ENCODE assay signal across 9 mouse cellular contexts in genomic region chr11:97644834-97645233, GRCm38 (mm10). TPM values are rescaled to one million over a fixed set of nuclear protein-coding genes. Genes with fewer than 3 reads are reported as not detected.
A peak's percentile ranks its signal among the peaks of the same experiment; 100 is the strongest.
DNase-seq lines count a peak whose midpoint lies in the region; ATAC-seq and TF ChIP-seq lines count a peak whose summit lies in the region.
"Had no signal": no experiment of that assay in that cellular context is flagged by ENCODE, and none has a peak within 500 bp of the region (broad histone marks: within the 10 kb centered on the region; RNA-seq: fewer than 3 reads in every experiment).

No protein-coding gene starts in this region.

- peak; percentile 94 for TF ChIP-seq RAD21 in CH12.LX (IDR thresholded peaks at IDR 0.05; ENCODE audit: low read depth, low read length)

- no peaks in the 10 kb centered on the region for H3K9me3 ChIP-seq in kidney, embryonic 16.5 days (ENCODE audit: low read length)
- peaks cover 5% of the 10 kb centered on the region for H3K9me3 ChIP-seq in CH12.LX (replicated peaks; ENCODE audit: low read length)
- no peaks in the 10 kb centered on the region for H3K9me3 ChIP-seq in embryonic facial prominence, embryonic 11.5 days (replicated peaks; ENCODE audit: control insufficient read depth, low read length)
- H3K9me3 ChIP-seq in limb, embryonic 10.5 days (replicated peaks), result no peaks in the 10 kb centered on the region
- H3K9me3 ChIP-seq: limb, embryonic 15.5 days had no signal

- no peaks in the 10 kb centered on the region for H3K27me3 ChIP-seq in kidney, adult 2 months (replicated peaks; ENCODE audit: control insufficient read depth, insufficient read depth, low read length)
- H3K27me3 ChIP-seq in kidney, embryonic 16.5 days (ENCODE audit: insufficient read depth, low read length), result no peaks in the 10 kb centered on the region
- H3K27me3 ChIP-seq in CH12.LX (replicated peaks), result no peaks in the 10 kb centered on the region
- H3K27me3 ChIP-seq in embryonic facial prominence, embryonic 11.5 days (ENCODE audit: control insufficient read depth, insufficient read depth, low read length), result no peaks in the 10 kb centered on the region
- H3K27me3 ChIP-seq in limb, embryonic 10.5 days (ENCODE audit: low read depth, poor library complexity, severe bottlenecking), result no peaks in the 10 kb centered on the region
- H3K27me3 ChIP-seq: limb, embryonic 15.5 days had no signal

- TF ChIP-seq POLR2A in kidney, adult 2 months (IDR thresholded peaks at IDR 0.05; ENCODE audit: low read depth, low read length), result no peak
- no peak for TF ChIP-seq POLR2A in CH12.LX (IDR thresholded peaks at IDR 0.05; ENCODE audit: low read depth, low read length)

- no peaks in the 10 kb centered on the region for H3K36me3 ChIP-seq in kidney, adult 2 months (ENCODE audit: control insufficient read depth, insufficient read depth, low read length)
- no peaks in the 10 kb centered on the region for H3K36me3 ChIP-seq in kidney, embryonic 16.5 days (ENCODE audit: insufficient read depth, low read length)
- H3K36me3 ChIP-seq in CH12.LX (replicated peaks in 1 of 2; ENCODE audit: control insufficient read depth in 1 of 2, insufficient read depth in 1 of 2, low read length in 1 of 2), result no peaks in the 10 kb centered on the region
- no peaks in the 10 kb centered on the region for H3K36me3 ChIP-seq in embryonic facial prominence, embryonic 11.5 days (replicated peaks; ENCODE audit: control insufficient read depth, insufficient read depth, low read depth, low read length)
- H3K36me3 ChIP-seq in limb, embryonic 10.5 days, result no peaks in the 10 kb centered on the region
- H3K36me3 ChIP-seq: limb, embryonic 15.5 days had no signal

- H3K4me2 ChIP-seq in kidney, embryonic 16.5 days (replicated peaks; ENCODE audit: low read depth, low read length), result no peak overlapping the region
- no peak overlapping the region for H3K4me2 ChIP-seq in CH12.LX (ENCODE audit: insufficient read depth, low read depth, poor library complexity, severe bottlenecking)
- H3K4me2 ChIP-seq in embryonic facial prominence, embryonic 11.5 days (ENCODE audit: low read depth, low read length), result no peak overlapping the region
- H3K4me2 ChIP-seq: limb, embryonic 15.5 days had no signal

- DNase-seq in kidney, adult 2 months, result peak; percentile 85
- DNase-seq in CH12.LX (ENCODE audit: extremely low read depth), result peak; percentile 79
- peak; percentile 80 for DNase-seq in adrenal gland, adult 2 months
- DNase-seq in embryonic facial prominence, embryonic 11.5 days (ENCODE audit: low spot score), result peak; percentile 78
- peak; percentile 78 for DNase-seq in limb, embryonic 10.5 days (ENCODE audit: low spot score)
- DNase-seq in retina, postnatal 1 day, result peak; percentile 83
- DNase-seq in Muller cell, postnatal 12 days (ENCODE audit: inconsistent ontology term), result no peak

- WGBS in kidney, adult 2 months, result 3% methylated on average over 6 of the region's 6 CpGs
- 7% methylated on average over 6 of the region's 6 CpGs for WGBS in kidney, embryonic 16.5 days
- 2% methylated on average over 6 of the region's 6 CpGs for WGBS in embryonic facial prominence, embryonic 11.5 days
- WGBS in limb, embryonic 10.5 days, result 6% methylated on average over 6 of the region's 6 CpGs

- no peak overlapping the region for H3K4me3 ChIP-seq in kidney, adult 2 months (ENCODE audit: insufficient read depth, low read depth, low read length)
- no peak overlapping the region for H3K4me3 ChIP-seq in kidney, embryonic 16.5 days (ENCODE audit: low read length)
- H3K4me3 ChIP-seq in CH12.LX (replicated peaks in 1 of 3; ENCODE audit: low read depth in 2 of 3, low read length in 2 of 3, poor library complexity in 1 of 3), result no peak overlapping the region
- no peak overlapping the region for H3K4me3 ChIP-seq in embryonic facial prominence, embryonic 11.5 days (ENCODE audit: low read depth, low read length)
- no peak overlapping the region for H3K4me3 ChIP-seq in limb, embryonic 10.5 days
- H3K4me3 ChIP-seq: limb, embryonic 15.5 days had no signal

- ATAC-seq in kidney, embryonic 16.5 days (ENCODE audit: low FRiP score, low TSS enrichment), result no peak
- ATAC-seq in embryonic facial prominence, embryonic 11.5 days (replicated peaks; ENCODE audit: insufficient number of reproducible peaks, low FRiP score, low TSS enrichment, low read depth), result no peak

- no peak for TF ChIP-seq EP300 in CH12.LX (IDR thresholded peaks at IDR 0.05; ENCODE audit: low read length)

- no peaks in the 10 kb centered on the region for H3K4me1 ChIP-seq in kidney, adult 2 months (ENCODE audit: control insufficient read depth, insufficient read depth, low read length)
- no peaks in the 10 kb centered on the region for H3K4me1 ChIP-seq in kidney, embryonic 16.5 days (ENCODE audit: insufficient read depth, low read length)
- H3K4me1 ChIP-seq in CH12.LX (ENCODE audit: control insufficient read depth in 1 of 2, insufficient read depth in 2 of 2), result peaks cover 19 to 21% of the 10 kb centered on the region in 2 experiments
- H3K4me1 ChIP-seq in embryonic facial prominence, embryonic 11.5 days (ENCODE audit: control insufficient read depth, insufficient read depth, low read length), result no peaks in the 10 kb centered on the region
- H3K4me1 ChIP-seq in limb, embryonic 10.5 days, result no peaks in the 10 kb centered on the region; the same call in 1 of the 2 replicates
- H3K4me1 ChIP-seq: limb, embryonic 15.5 days had no signal

- no peak overlapping the region for H3K9ac ChIP-seq in kidney, embryonic 16.5 days (replicated peaks; ENCODE audit: low read length)
- no peak overlapping the region for H3K9ac ChIP-seq in CH12.LX (ENCODE audit: insufficient read depth, low read depth)
- H3K9ac ChIP-seq in embryonic facial prominence, embryonic 11.5 days (replicated peaks; ENCODE audit: low read length), result no peak overlapping the region
- H3K9ac ChIP-seq: limb, embryonic 15.5 days had no signal

- H3K27ac ChIP-seq in kidney, adult 2 months (ENCODE audit: insufficient read depth, low read depth, low read length), result no peak overlapping the region
- H3K27ac ChIP-seq in kidney, embryonic 16.5 days (ENCODE audit: low read length), result no peak overlapping the region
- H3K27ac ChIP-seq in CH12.LX (ENCODE audit: insufficient read depth, low read depth), result no peak overlapping the region
- no peak overlapping the region for H3K27ac ChIP-seq in embryonic facial prominence, embryonic 11.5 days (replicated peaks; ENCODE audit: low read depth, low read length)
- H3K27ac ChIP-seq in limb, embryonic 10.5 days, result no peak overlapping the region
- H3K27ac ChIP-seq: limb, embryonic 15.5 days had no signal

- in situ Hi-C loops in CH12.LX (cut with MboI; ENCODE audit: low pct_ligation_motif_present, low pct_unique_long_range_greater_than_20kb, low sequenced_read_pairs), result no loop called here

- TF ChIP-seq CTCF in kidney, adult 2 months (conservative IDR thresholded peaks at IDR 0.05; ENCODE audit: insufficient read depth, insufficient read length, low read depth, low read length), result peak; percentile 89
- peak; percentile 73 to 95 for TF ChIP-seq CTCF in CH12.LX (conservative IDR thresholded peaks at IDR 0.05 in 1 of 2, IDR thresholded peaks at IDR 0.05 in 1 of 2; ENCODE audit: low read depth in 2 of 2, low read length in 2 of 2)

- H3K79me2 ChIP-seq in CH12.LX (replicated peaks; ENCODE audit: control insufficient read depth, extremely low read depth, insufficient read depth, poor library complexity, severe bottlenecking), result no peaks in the 10 kb centered on the region

- dilution Hi-C loops in CH12.LX (cut with MboI; ENCODE audit: extremely low pct_ligation_motif_present, extremely low pct_unique_long_range_greater_than_20kb, low sequenced_read_pairs), result no loop called here

RNA-seq across cellular contexts. Expression of gene Epop, which starts 15.3 kb away (rescaled TPM):
- polyA plus RNA-seq in kidney, adult 2 months (2012; rRNA removed), result 0.86 and 1.2 TPM in 2 replicates
- 2.3 and 2.5 TPM in 2 replicates for polyA plus RNA-seq in kidney, embryonic 16.5 days (2015; fragmentation: Nextera tagmentation; extraction: Ambion mirVana)
- 4.2 and 5.0 TPM in 2 replicates for total RNA-seq in CH12.LX (2012; rRNA removed)
- 1.7 and 2.1 TPM in 2 replicates for total RNA-seq in CH12.LX (2014; rRNA removed)
- 8.3 and 8.4 TPM in 2 replicates for polyA plus RNA-seq in CH12.LX (2012; ENCODE audit: insufficient read length, low read depth)
- total RNA-seq in adrenal gland, adult 2 months (2021), result 1 to 10 TPM; 2.0 to 6.8 TPM
- 10.6 and 16.2 TPM in 2 replicates for polyA plus RNA-seq in adrenal gland, adult 2 months (2012; rRNA removed)
- 9.0 and 9.7 TPM in 2 replicates for polyA plus RNA-seq in embryonic facial prominence, embryonic 11.5 days (2014; fragmentation: Nextera tagmentation; extraction: Ambion mirVana)
- polyA plus RNA-seq in limb, embryonic 10.5 days (2016; fragmentation: Nextera tagmentation; extraction: Ambion mirVana), result 16.1 and 23.8 TPM in 2 replicates

RNA-seq across cellular contexts. Expression of gene Mllt6, which starts 18.4 kb away (rescaled TPM):
- 36.6 and 40.4 TPM in 2 replicates for polyA plus RNA-seq in kidney, adult 2 months (2012; rRNA removed)
- polyA plus RNA-seq in kidney, embryonic 16.5 days (2015; fragmentation: Nextera tagmentation; extraction: Ambion mirVana), result 4.1 and 5.5 TPM in 2 replicates
- total RNA-seq in CH12.LX (2012; rRNA removed) (50.7 and 55.6 TPM in 2 replicates), CH12.LX (2014; rRNA removed) (24.3 and 25.3 TPM in 2 replicates)
- 38.3 and 43.0 TPM in 2 replicates for polyA plus RNA-seq in CH12.LX (2012; ENCODE audit: insufficient read length, low read depth)
- 10 to 100 TPM; 30.6 to 51.2 TPM for total RNA-seq in adrenal gland, adult 2 months (2021)
- polyA plus RNA-seq in adrenal gland, adult 2 months (2012; rRNA removed), result 73.0 and 85.8 TPM in 2 replicates
- polyA plus RNA-seq in embryonic facial prominence, embryonic 11.5 days (2014; fragmentation: Nextera tagmentation; extraction: Ambion mirVana), result 3.7 and 3.9 TPM in 2 replicates
- polyA plus RNA-seq in limb, embryonic 10.5 days (2016; fragmentation: Nextera tagmentation; extraction: Ambion mirVana), result 2.5 TPM in 2 replicates

RNA-seq across cellular contexts. Expression of gene Cisd3, which starts 40.8 kb away (rescaled TPM):
- polyA plus RNA-seq in kidney, adult 2 months (2012; rRNA removed), result 139 and 149 TPM in 2 replicates
- polyA plus RNA-seq in kidney, embryonic 16.5 days (2015; fragmentation: Nextera tagmentation; extraction: Ambion mirVana), result 47.3 and 53.1 TPM in 2 replicates
- total RNA-seq in CH12.LX (2012; rRNA removed) (141 and 157 TPM in 2 replicates), CH12.LX (2014; rRNA removed) (63.8 and 66.1 TPM in 2 replicates)
- 169 and 221 TPM in 2 replicates for polyA plus RNA-seq in CH12.LX (2012; ENCODE audit: insufficient read length, low read depth)
- total RNA-seq in adrenal gland, adult 2 months (2021), result 100 to 1,000 TPM; 183 to 265 TPM
- 61.6 and 66.4 TPM in 2 replicates for polyA plus RNA-seq in adrenal gland, adult 2 months (2012; rRNA removed)
- 11.8 TPM in 2 replicates for polyA plus RNA-seq in embryonic facial prominence, embryonic 11.5 days (2014; fragmentation: Nextera tagmentation; extraction: Ambion mirVana)
- polyA plus RNA-seq in limb, embryonic 10.5 days (2016; fragmentation: Nextera tagmentation; extraction: Ambion mirVana), result 9.4 and 15.3 TPM in 2 replicates

RNA-seq across cellular contexts. Expression of gene Pcgf2, which starts 55.5 kb away (rescaled TPM):
- polyA plus RNA-seq in kidney, adult 2 months (2012; rRNA removed), result 53.9 and 56.5 TPM in 2 replicates
- polyA plus RNA-seq in kidney, embryonic 16.5 days (2015; fragmentation: Nextera tagmentation; extraction: Ambion mirVana), result 12.3 and 16.3 TPM in 2 replicates
- total RNA-seq in CH12.LX (2012; rRNA removed) (5.6 and 7.9 TPM in 2 replicates), CH12.LX (2014; rRNA removed) (0.81 and 0.99 TPM in 2 replicates)
- polyA plus RNA-seq in CH12.LX (2012; ENCODE audit: insufficient read length, low read depth), result 16.3 and 19.5 TPM in 2 replicates
- 10 to 100 TPM; 19.8 to 26.1 TPM for total RNA-seq in adrenal gland, adult 2 months (2021)
- polyA plus RNA-seq in adrenal gland, adult 2 months (2012; rRNA removed), result 89.5 and 107 TPM in 2 replicates
- 18.0 and 21.8 TPM in 2 replicates for polyA plus RNA-seq in embryonic facial prominence, embryonic 11.5 days (2014; fragmentation: Nextera tagmentation; extraction: Ambion mirVana)
- polyA plus RNA-seq in limb, embryonic 10.5 days (2016; fragmentation: Nextera tagmentation; extraction: Ambion mirVana), result 21.0 and 21.5 TPM in 2 replicates

RNA-seq across cellular contexts. Expression of gene Psmb3, which starts 58.4 kb away (rescaled TPM):
- 397 and 399 TPM in 2 replicates for polyA plus RNA-seq in kidney, adult 2 months (2012; rRNA removed)
- polyA plus RNA-seq in kidney, embryonic 16.5 days (2015; fragmentation: Nextera tagmentation; extraction: Ambion mirVana), result 478 and 503 TPM in 2 replicates
- total RNA-seq in CH12.LX (2012; rRNA removed), result 863 and 969 TPM in 2 replicates
- 1,070 and 1,251 TPM in 2 replicates for total RNA-seq in CH12.LX (2014; rRNA removed)
- polyA plus RNA-seq in CH12.LX (2012; ENCODE audit: insufficient read length, low read depth), result 560 and 594 TPM in 2 replicates
- 100 to 1,000 TPM; 224 to 239 TPM for total RNA-seq in adrenal gland, adult 2 months (2021)
- 247 and 261 TPM in 2 replicates for polyA plus RNA-seq in adrenal gland, adult 2 months (2012; rRNA removed)
- polyA plus RNA-seq in embryonic facial prominence, embryonic 11.5 days (2014; fragmentation: Nextera tagmentation; extraction: Ambion mirVana), result 476 and 532 TPM in 2 replicates
- 626 and 675 TPM in 2 replicates for polyA plus RNA-seq in limb, embryonic 10.5 days (2016; fragmentation: Nextera tagmentation; extraction: Ambion mirVana)
